Mouse (Mus musculus): Measurements from ENCODE around the gene Ogfod2. TPM values are rescaled to one million over a fixed set of nuclear protein-coding genes. Genes with fewer than 3 reads are reported as not detected.
A peak's percentile ranks its signal among the peaks of the same experiment; 100 is the strongest.

Ogfod2 gene
- polyA plus RNA-seq, 1 experiment from 2014 or later, result 25.7 TPM

GRCm38 (mm10) chr5:124119204-124119603 lies 7.1 kb downstream of the Ogfod2 start:
- 81% methylated on average over 5 of the region's 5 CpGs for WGBS
- Histone ChIP-seq H3K36me3 (peaks cover 65% of the 10 kb centered on the region), H3K27me3 (no peaks in the 10 kb centered on the region), H3K4me2 (replicated peaks) (no peak overlapping the region), H3K27ac (no peak overlapping the region), H3K4me1 (peaks cover 22% of the 10 kb centered on the region), H3K9ac (no peak overlapping the region), H3K4me3 (no peak overlapping the region), H3K9me3 (replicated peaks) (no peaks in the 10 kb centered on the region)
- ATAC-seq (ENCODE audit: low FRiP score), result no peak

GRCm38 (mm10) chr5:124122357-124122756 lies 10.3 kb downstream of the Ogfod2 start:
- Histone ChIP-seq H3K4me3 (no peak overlapping the region), H3K36me3 (peaks cover 76% of the 10 kb centered on the region)

GRCm38 (mm10) chr5:124125093-124125492 lies 13.0 kb downstream of the Ogfod2 start:
- peaks cover 76% of the 10 kb centered on the region for H3K36me3 ChIP-seq
- no peaks in the 10 kb centered on the region for H3K9me3 ChIP-seq (replicated peaks)
- H3K27ac ChIP-seq, result no peak overlapping the region
- H3K27me3 ChIP-seq, result no peaks in the 10 kb centered on the region
- no peaks in the 10 kb centered on the region for H3K4me1 ChIP-seq
- H3K4me3 ChIP-seq, result no peak overlapping the region
- H3K4me2 ChIP-seq (replicated peaks), result no peak overlapping the region
- no peak for ATAC-seq (ENCODE audit: low FRiP score)
- 89% methylated on average over 11 of the region's 11 CpGs for WGBS
- no peak overlapping the region for H3K9ac ChIP-seq

More at GRCm38 (mm10) chr5:124122357-124122756, 10.3 kb downstream of the Ogfod2 start:
- no peak for ATAC-seq (ENCODE audit: low FRiP score)
- Histone ChIP-seq H3K9ac (no peak overlapping the region), H3K4me2 (replicated peaks) (no peak overlapping the region), H3K9me3 (replicated peaks) (no peaks in the 10 kb centered on the region), H3K27ac (no peak overlapping the region), H3K27me3 (no peaks in the 10 kb centered on the region), H3K4me1 (peaks cover 3% of the 10 kb centered on the region)
- WGBS, result 91% methylated on average over 18 of the region's 18 CpGs

- peaks cover 29% of the 10 kb centered on the region for H3K36me3 ChIP-seq
- no peak for ATAC-seq (ENCODE audit: low FRiP score)
- H3K4me1 ChIP-seq, result no peaks in the 10 kb centered on the region
- 89% methylated on average over 5 of the region's 5 CpGs for WGBS
- no peak overlapping the region for H3K9ac ChIP-seq
- no peak overlapping the region for H3K27ac ChIP-seq
- H3K9me3 ChIP-seq (replicated peaks), result no peaks in the 10 kb centered on the region
- no peak overlapping the region for H3K4me3 ChIP-seq
- H3K4me2 ChIP-seq (replicated peaks), result no peak overlapping the region
- H3K27me3 ChIP-seq, result no peaks in the 10 kb centered on the region
These were observed 22.2 kb downstream of the Ogfod2 start for GRCm38 (mm10) chr5:124134261-124134660.

- Histone ChIP-seq H3K9ac (peak overlapping the region; percentile 23; the same call in 1 of the 2 replicates), H3K4me2 (replicated peaks) (no peak overlapping the region), H3K36me3 (peaks cover 20% of the 10 kb centered on the region), H3K9me3 (replicated peaks) (peaks cover 3% of the 10 kb centered on the region; the same call in 1 of the 2 replicates), H3K4me3 (no peak overlapping the region), H3K27ac (no peak overlapping the region), H3K4me1 (no peaks in the 10 kb centered on the region), H3K27me3 (no peaks in the 10 kb centered on the region)
- 84% methylated on average over 7 of the region's 7 CpGs for WGBS
- no peak for ATAC-seq (ENCODE audit: low FRiP score)
These were observed 26.0 kb downstream of the Ogfod2 start for GRCm38 (mm10) chr5:124138066-124138465.

- 62% methylated on average over 5 of the region's 5 CpGs for WGBS
- H3K9me3 ChIP-seq (replicated peaks), result no peaks in the 10 kb centered on the region
- H3K36me3 ChIP-seq, result 0 out of 2 replicates have a peak, but pooled peaks cover 10% of the 10 kb centered on the region
- H3K4me1 ChIP-seq, result no peaks in the 10 kb centered on the region
- no peak overlapping the region for H3K27ac ChIP-seq
- H3K4me3 ChIP-seq, result no peak overlapping the region
- ATAC-seq (ENCODE audit: low FRiP score), result no peak
- H3K27me3 ChIP-seq, result no peaks in the 10 kb centered on the region
- H3K9ac ChIP-seq, result no peak overlapping the region
- H3K4me2 ChIP-seq (replicated peaks), result no peak overlapping the region
These were observed 36.9 kb downstream of the Ogfod2 start for GRCm38 (mm10) chr5:124149028-124149427.

GRCm38 (mm10) chr5:124150895-124151294 lies 38.8 kb downstream of the Ogfod2 start:
- ATAC-seq (ENCODE audit: low FRiP score), result no peak
- no peaks in the 10 kb centered on the region for H3K9me3 ChIP-seq (replicated peaks)

GRCm38 (mm10) chr5:124152734-124153133 lies 40.6 kb downstream of the Ogfod2 start:
- no peak overlapping the region for H3K4me3 ChIP-seq
- H3K9ac ChIP-seq, result no peak overlapping the region
- ATAC-seq (ENCODE audit: low FRiP score), result no peak
- WGBS, result 93% methylated on average over 4 of the region's 4 CpGs
- no peak overlapping the region for H3K27ac ChIP-seq
- H3K4me2 ChIP-seq (replicated peaks), result no peak overlapping the region
- no peaks in the 10 kb centered on the region for H3K27me3 ChIP-seq
- no peaks in the 10 kb centered on the region for H3K9me3 ChIP-seq (replicated peaks)
- H3K36me3 ChIP-seq, result 0 out of 2 replicates have a peak, but pooled peaks cover 10% of the 10 kb centered on the region
- H3K4me1 ChIP-seq, result no peaks in the 10 kb centered on the region

More at GRCm38 (mm10) chr5:124150895-124151294, 38.8 kb downstream of the Ogfod2 start:
- Histone ChIP-seq H3K36me3 (0 out of 2 replicates have a peak, but pooled peaks cover 10% of the 10 kb centered on the region), H3K4me1 (no peaks in the 10 kb centered on the region), H3K4me3 (no peak overlapping the region), H3K27me3 (no peaks in the 10 kb centered on the region), H3K4me2 (replicated peaks) (no peak overlapping the region), H3K27ac (no peak overlapping the region), H3K9ac (no peak overlapping the region)
- 85% methylated on average over 7 of the region's 7 CpGs for WGBS

GRCm38 (mm10) chr5:124155943-124156342 lies 43.8 kb downstream of the Ogfod2 start:
- Histone ChIP-seq H3K4me3 (no peak overlapping the region), H3K27me3 (no peaks in the 10 kb centered on the region), H3K4me1 (no peaks in the 10 kb centered on the region), H3K9ac (no peak overlapping the region), H3K27ac (no peak overlapping the region), H3K9me3 (replicated peaks) (no peaks in the 10 kb centered on the region), H3K4me2 (replicated peaks) (no peak overlapping the region), H3K36me3 (0 out of 2 replicates have a peak, but pooled peaks cover 10% of the 10 kb centered on the region)
- 80% methylated on average over 5 of the region's 5 CpGs for WGBS
- no peak for ATAC-seq (ENCODE audit: low FRiP score)

GRCm38 (mm10) chr5:124158305-124158704 lies 46.2 kb downstream of the Ogfod2 start:
- no peaks in the 10 kb centered on the region for H3K9me3 ChIP-seq (replicated peaks)
- no peak overlapping the region for H3K9ac ChIP-seq
- H3K4me3 ChIP-seq, result no peak overlapping the region
- 75% methylated on average over 4 of the region's 4 CpGs for WGBS
- H3K27ac ChIP-seq, result no peak overlapping the region
- H3K36me3 ChIP-seq, result no peaks in the 10 kb centered on the region
- no peak for ATAC-seq (ENCODE audit: low FRiP score)
- no peaks in the 10 kb centered on the region for H3K27me3 ChIP-seq
- peaks cover 14% of the 10 kb centered on the region for H3K4me1 ChIP-seq
- H3K4me2 ChIP-seq (replicated peaks), result no peak overlapping the region

GRCm38 (mm10) chr5:124159453-124159852 lies 47.4 kb downstream of the Ogfod2 start:
- ATAC-seq (ENCODE audit: low FRiP score), result no peak
- no peaks in the 10 kb centered on the region for H3K36me3 ChIP-seq
- H3K4me1 ChIP-seq, result peaks cover 24% of the 10 kb centered on the region
- H3K4me2 ChIP-seq (replicated peaks), result no peak overlapping the region
- H3K27ac ChIP-seq, result no peak overlapping the region
- H3K4me3 ChIP-seq, result no peak overlapping the region
- no peak overlapping the region for H3K9ac ChIP-seq
- no peaks in the 10 kb centered on the region for H3K27me3 ChIP-seq
- H3K9me3 ChIP-seq (replicated peaks), result no peaks in the 10 kb centered on the region
- 65% methylated on average over 7 of the region's 7 CpGs for WGBS

- no peaks in the 10 kb centered on the region for H3K36me3 ChIP-seq
- 43% methylated on average over 10 of the region's 10 CpGs for WGBS
- H3K9ac ChIP-seq, result no peak overlapping the region
- ATAC-seq (ENCODE audit: low FRiP score), result peak; percentile 44; the same call in 1 of the 2 replicates
- H3K4me3 ChIP-seq, result no peak overlapping the region
- no peak overlapping the region for H3K4me2 ChIP-seq (replicated peaks)
- H3K9me3 ChIP-seq (replicated peaks), result no peaks in the 10 kb centered on the region
- no peaks in the 10 kb centered on the region for H3K27me3 ChIP-seq
- H3K27ac ChIP-seq, result peak overlapping the region; percentile 37; the same call in 1 of the 2 replicates
- peaks cover 48% of the 10 kb centered on the region for H3K4me1 ChIP-seq
These were observed 49.7 kb downstream of the Ogfod2 start for GRCm38 (mm10) chr5:124161831-124162230.

GRCm38 (mm10) chr5:124162577-124162976 lies 50.5 kb downstream of the Ogfod2 start:
- H3K9ac ChIP-seq, result no peak overlapping the region
- H3K4me2 ChIP-seq (replicated peaks), result no peak overlapping the region
- H3K9me3 ChIP-seq (replicated peaks), result no peaks in the 10 kb centered on the region
- H3K4me3 ChIP-seq, result no peak overlapping the region
- H3K27ac ChIP-seq, result peak overlapping the region; percentile 37; the same call in 1 of the 2 replicates
- H3K36me3 ChIP-seq, result no peaks in the 10 kb centered on the region
- peaks cover 56% of the 10 kb centered on the region for H3K4me1 ChIP-seq
- WGBS, result 47% methylated on average over 5 of the region's 5 CpGs
- peak; percentile 26; the same call in 1 of the 2 replicates for ATAC-seq (ENCODE audit: low FRiP score)
- H3K27me3 ChIP-seq, result no peaks in the 10 kb centered on the region
